Mouse (Mus musculus) forebrain, embryonic 13.5 days (tissue): ENCODE results near the gene Pnma5. TPM values are rescaled to one million over a fixed set of nuclear protein-coding genes. Genes with fewer than 3 reads are reported as not detected.
A peak's percentile ranks its signal among the peaks of the same experiment; 100 is the strongest.
"Not testable (repeated sequence)": the region's sequence is repeated elsewhere in the genome, so short reads cannot be mapped to it uniquely, and the experiment has no call there.

Experiments
- ATAC-seq: fragments of 200-750 bp; cut with Nextera tagmentation; 2 replicates; pipeline ENCODE4 v1.8.0; 2017
- H3K27ac ChIP-seq: fragments of 300-500 bp; sonication (generic); 2 replicates; pipeline ENCODE4 v1.5.1; 2015; ENCODE audit warnings: inconsistent platforms, mild to moderate bottlenecking, moderate library complexity
- H3K27me3 ChIP-seq: fragments of 300-500 bp; sonication (generic); 2 replicates; pipeline ENCODE4 v1.6.1; 2015; ENCODE audit warnings: mild to moderate bottlenecking, inconsistent platforms
- H3K36me3 ChIP-seq: fragments of 300-500 bp; sonication (generic); 2 replicates; pipeline ENCODE4 v1.6.1; 2015; ENCODE audit warnings: mild to moderate bottlenecking, inconsistent platforms; ENCODE audit not compliant: poor library complexity, severe bottlenecking
- H3K4me1 ChIP-seq: fragments of 300-500 bp; sonication (generic); 2 replicates; pipeline ENCODE4 v1.6.1; 2015; ENCODE audit warnings: inconsistent platforms
- H3K4me2 ChIP-seq: fragments of 300-500 bp; sonication (generic); 2 replicates; pipeline ENCODE4 v1.6.1; 2015; ENCODE audit warnings: inconsistent platforms, mild to moderate bottlenecking, moderate library complexity
- H3K4me3 ChIP-seq: fragments of 300-500 bp; sonication (generic); 2 replicates; pipeline ENCODE4 v1.5.1; 2015; ENCODE audit warnings: mild to moderate bottlenecking, inconsistent platforms
- H3K9ac ChIP-seq: fragments of 300-500 bp; sonication (generic); 2 replicates; pipeline ENCODE4 v1.6.1; 2015; ENCODE audit warnings: mild to moderate bottlenecking, inconsistent platforms
- H3K9me3 ChIP-seq: fragments of 300-500 bp; sonication (generic); replicated peaks from 2 replicates; pipeline ENCODE4 v1.6.1; 2016; ENCODE audit warnings: inconsistent platforms
- WGBS: fragments of 180-500 bp; shearing (Covaris S2); methylation state at CpG from one replicate; pipeline ENCODE4 v1.1.7; 2015; 5-methylcytosine and 5-hydroxymethylcytosine counted together
- polyA plus RNA-seq: library from polyadenylated mRNA; unstranded; fragments of >200 nt; fragmentation: Nextera tagmentation; extraction: Ambion mirVana; gene quantifications from 2 replicates; pipeline ENCODE4 v1.2.1, GENCODE M21; 2015

Pnma5 gene
- not detected in 2 replicates for polyA plus RNA-seq

DNA sequence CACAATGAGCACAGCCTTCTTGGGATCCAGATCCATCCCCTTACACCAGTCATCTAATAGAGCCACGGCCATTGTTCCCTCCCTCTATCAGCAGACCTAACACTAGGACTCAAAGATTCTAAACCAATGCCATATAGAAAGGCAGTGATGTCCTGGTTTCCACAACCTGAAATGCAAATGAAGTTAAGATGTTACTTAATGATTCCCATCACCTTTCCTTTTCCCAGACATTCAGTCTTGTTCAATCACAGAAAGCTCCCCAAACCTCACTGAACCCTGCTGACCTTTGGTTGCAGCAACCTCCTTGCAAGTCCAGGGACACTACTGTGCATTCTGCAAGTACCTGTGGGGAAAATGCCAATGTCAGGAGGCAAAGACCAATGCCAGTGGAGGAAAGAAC, at the start of gene Pnma5:
Gene Pnma5 (minus strand): TSS at position 101 of the 400 bp plus-strand sequence.
- Histone ChIP-seq H3K4me3 (no peak within 1 kb of the TSS), H3K4me1 (no peaks in the 10 kb centered on the region), H3K9ac (no peak within 1 kb of the TSS), H3K27ac (no peak within 1 kb of the TSS), H3K9me3 (no peaks in the 10 kb centered on the region), H3K4me2 (no peak within 1 kb of the TSS), H3K27me3 (no peaks in the 10 kb centered on the region), H3K36me3 (no peaks in the 10 kb centered on the region)
- WGBS, result 79% methylated on average over 1 of the region's 1 CpGs
- no peak for ATAC-seq

DNA sequence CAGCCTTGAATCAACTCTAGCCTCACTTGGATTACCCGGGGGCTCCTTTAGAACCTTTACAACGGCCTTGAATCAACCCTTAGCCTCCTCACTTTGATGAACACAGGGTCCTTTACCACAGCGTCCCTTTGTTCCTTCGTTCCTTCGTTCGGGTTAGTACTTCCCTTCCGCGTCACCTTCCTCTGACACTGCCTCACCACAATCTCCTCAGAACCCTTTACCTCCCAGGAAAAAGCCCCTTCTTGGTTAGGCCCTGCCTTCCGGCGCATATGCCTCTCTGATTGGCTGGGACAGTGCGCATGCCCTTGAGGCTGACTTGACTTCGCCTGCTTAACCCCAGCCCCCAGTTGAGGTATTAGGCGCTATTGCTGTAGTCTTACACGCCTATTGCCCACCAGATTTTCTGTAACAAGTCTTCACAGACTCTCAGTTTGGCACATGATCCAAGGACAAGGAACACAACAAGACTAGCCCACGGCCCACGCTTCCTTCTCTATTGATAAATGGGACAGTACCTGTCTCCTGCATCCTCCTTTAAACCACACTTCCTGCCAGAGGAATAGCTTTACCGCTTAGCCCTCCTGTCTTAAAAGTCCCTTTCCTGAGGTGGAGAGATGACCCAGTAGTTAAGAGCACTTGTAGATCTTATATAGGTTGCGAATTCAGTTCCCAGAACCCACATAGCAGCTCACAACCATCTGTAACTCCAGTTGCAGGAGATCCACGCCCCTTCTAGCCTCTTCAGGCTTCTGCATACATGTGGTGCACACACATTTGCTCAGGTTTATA, 45.6 kb upstream of the Pnma5 start, which contains the start of gene Xlr4a:
Gene Xlr4a (minus strand): TSS at position 212 of the 789 bp plus-strand sequence.
- H3K27me3 ChIP-seq, H3K9ac ChIP-seq, H3K27ac ChIP-seq, H3K4me3 ChIP-seq, H3K36me3 ChIP-seq, H3K4me1 ChIP-seq, ATAC-seq, H3K4me2 ChIP-seq, H3K9me3 ChIP-seq: not testable (repeated sequence)
- WGBS, result 86% methylated on average over 19 of the region's 19 CpGs

DNA sequence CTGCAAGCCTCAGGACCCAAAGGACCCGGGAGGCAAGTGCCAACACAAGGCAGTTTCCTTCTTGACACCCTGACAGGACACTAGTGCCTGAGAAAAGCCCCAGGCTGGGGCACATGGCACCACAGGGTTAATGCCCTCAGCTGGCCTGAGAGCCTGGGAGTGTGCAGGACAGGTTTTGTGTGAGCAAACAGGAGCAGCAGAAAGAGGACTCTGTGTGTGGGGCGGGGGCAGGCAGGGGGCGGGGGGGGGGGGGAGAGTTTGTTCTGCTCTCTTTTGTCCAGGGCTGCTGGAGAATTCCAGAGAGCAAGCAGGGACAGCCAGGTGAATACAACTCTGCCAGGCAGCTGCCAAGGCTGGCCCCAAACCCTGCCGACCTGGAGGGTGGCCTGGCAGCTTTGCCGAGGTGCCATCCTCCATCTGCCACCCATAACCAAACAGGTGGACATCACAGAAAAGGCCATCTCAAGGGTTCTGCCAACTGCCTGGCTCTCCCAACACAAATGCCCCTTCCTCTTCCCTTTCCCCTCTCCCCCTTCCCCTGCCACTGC, 29.9 kb upstream of the Pnma5 start:
- WGBS, result no CpG with 5 or more reads among the region's 5 CpGs
- H3K4me2 ChIP-seq, H3K9ac ChIP-seq, H3K27me3 ChIP-seq, H3K4me3 ChIP-seq, H3K36me3 ChIP-seq, ATAC-seq, H3K27ac ChIP-seq, H3K9me3 ChIP-seq, H3K4me1 ChIP-seq: not testable (repeated sequence)

- H3K27ac ChIP-seq, result no peak within 1 kb of the TSS
- peak within 1 kb of the TSS; percentile 60 for H3K4me2 ChIP-seq
- peak; percentile 76 for ATAC-seq
Measured at GRCm38 (mm10) chrX:73064415-73064793, 27.5 kb upstream of the Pnma5 start, which contains the start of gene Pnma3. Gene Pnma3 (plus strand): TSS chrX:73064787.

GRCm38 (mm10) chrX:73063512-73064414, 26.9 kb upstream of the Pnma5 start:
- ATAC-seq, result peak; percentile 88
- H3K9ac ChIP-seq, result peak overlapping the region; percentile 61
- H3K9me3 ChIP-seq, result no peaks in the 10 kb centered on the region
- 0 out of 2 replicates have a peak, but pooled peaks cover 3% of the 10 kb centered on the region for H3K4me1 ChIP-seq
- H3K27me3 ChIP-seq, result 0 out of 2 replicates have a peak, but pooled peaks cover 2% of the 10 kb centered on the region
- H3K4me3 ChIP-seq, result peak overlapping the region; percentile 37
- peak overlapping the region; percentile 60 for H3K4me2 ChIP-seq
- no peaks in the 10 kb centered on the region for H3K36me3 ChIP-seq
- no peak overlapping the region for H3K27ac ChIP-seq
- 27% methylated on average over 24 of the region's 24 CpGs for WGBS

More at GRCm38 (mm10) chrX:73064415-73064793, 27.5 kb upstream of the Pnma5 start, which contains the start of gene Pnma3:
- 0 out of 2 replicates have a peak, but pooled peaks cover 3% of the 10 kb centered on the region for H3K4me1 ChIP-seq
- 24% methylated on average over 7 of the region's 7 CpGs for WGBS
- H3K36me3 ChIP-seq, result no peaks in the 10 kb centered on the region
- H3K9me3 ChIP-seq, result no peaks in the 10 kb centered on the region
- H3K9ac ChIP-seq, result peak within 1 kb of the TSS; percentile 61
- H3K4me3 ChIP-seq, result peak within 1 kb of the TSS; percentile 37
- 0 out of 2 replicates have a peak, but pooled peaks cover 2% of the 10 kb centered on the region for H3K27me3 ChIP-seq

GRCm38 (mm10) chrX:73062323-73062722, 25.4 kb upstream of the Pnma5 start:
- 52% methylated on average over 5 of the region's 5 CpGs for WGBS
- ATAC-seq, result no peak
- H3K36me3 ChIP-seq, result no peaks in the 10 kb centered on the region
- no peak overlapping the region for H3K9ac ChIP-seq
- H3K9me3 ChIP-seq, result no peaks in the 10 kb centered on the region
- 0 out of 2 replicates have a peak, but pooled peaks cover 2% of the 10 kb centered on the region for H3K27me3 ChIP-seq
- H3K4me3 ChIP-seq, result no peak overlapping the region
- H3K27ac ChIP-seq, result no peak overlapping the region
- H3K4me2 ChIP-seq, result no peak overlapping the region
- 0 out of 2 replicates have a peak, but pooled peaks cover 3% of the 10 kb centered on the region for H3K4me1 ChIP-seq

- H3K4me2 ChIP-seq, result no peak overlapping the region
Measured at GRCm38 (mm10) chrX:73061528-73061927, 24.6 kb upstream of the Pnma5 start.

GRCm38 (mm10) chrX:73053860-73054563, 17.1 kb upstream of the Pnma5 start:
- no peaks in the 10 kb centered on the region for H3K27me3 ChIP-seq
- no peak overlapping the region for H3K9ac ChIP-seq
- 12% methylated on average over 14 of the region's 14 CpGs for WGBS
- no peak overlapping the region for H3K27ac ChIP-seq
- H3K4me2 ChIP-seq, result peak overlapping the region; percentile 28
- H3K4me3 ChIP-seq, result no peak overlapping the region
- no peaks in the 10 kb centered on the region for H3K9me3 ChIP-seq
- no peaks in the 10 kb centered on the region for H3K36me3 ChIP-seq
- peak; percentile 98 for ATAC-seq
- H3K4me1 ChIP-seq, result no peaks in the 10 kb centered on the region

More at GRCm38 (mm10) chrX:73061528-73061927, 24.6 kb upstream of the Pnma5 start:
- 74% methylated on average over 1 of the region's 1 CpGs for WGBS
- H3K4me3 ChIP-seq, result no peak overlapping the region
- H3K36me3 ChIP-seq, result no peaks in the 10 kb centered on the region
- ATAC-seq, result no peak
- H3K9ac ChIP-seq, result no peak overlapping the region
- H3K9me3 ChIP-seq, result no peaks in the 10 kb centered on the region
- no peak overlapping the region for H3K27ac ChIP-seq
- 0 out of 2 replicates have a peak, but pooled peaks cover 2% of the 10 kb centered on the region for H3K27me3 ChIP-seq
- H3K4me1 ChIP-seq, result 0 out of 2 replicates have a peak, but pooled peaks cover 3% of the 10 kb centered on the region

DNA sequence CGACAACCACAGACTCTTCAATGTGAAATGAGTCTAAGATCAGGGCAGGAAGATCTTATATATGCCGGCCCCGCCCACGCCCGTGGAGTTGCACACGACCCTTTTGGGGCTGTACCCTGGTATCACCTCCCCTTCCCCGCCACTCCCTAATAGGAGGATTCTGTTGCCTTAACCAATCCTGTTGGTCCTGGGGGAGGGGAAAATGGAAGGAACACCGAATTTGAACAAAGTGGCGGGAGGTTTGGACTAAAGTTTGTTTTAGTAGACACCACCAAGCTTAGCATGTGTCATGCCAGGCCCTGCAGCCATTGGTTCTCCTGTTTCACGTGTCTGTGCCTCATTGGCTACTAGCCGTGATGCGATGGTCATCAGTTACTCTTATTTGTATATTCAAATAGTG, 2.8 kb upstream of the Pnma5 start:
- Histone ChIP-seq H3K36me3 (no peaks in the 10 kb centered on the region), H3K4me1 (no peaks in the 10 kb centered on the region), H3K4me2 (no peak overlapping the region), H3K9me3 (no peaks in the 10 kb centered on the region), H3K4me3 (no peak overlapping the region), H3K27ac (no peak overlapping the region), H3K9ac (no peak overlapping the region), H3K27me3 (no peaks in the 10 kb centered on the region)
- ATAC-seq, result no peak
- 91% methylated on average over 12 of the region's 12 CpGs for WGBS

DNA sequence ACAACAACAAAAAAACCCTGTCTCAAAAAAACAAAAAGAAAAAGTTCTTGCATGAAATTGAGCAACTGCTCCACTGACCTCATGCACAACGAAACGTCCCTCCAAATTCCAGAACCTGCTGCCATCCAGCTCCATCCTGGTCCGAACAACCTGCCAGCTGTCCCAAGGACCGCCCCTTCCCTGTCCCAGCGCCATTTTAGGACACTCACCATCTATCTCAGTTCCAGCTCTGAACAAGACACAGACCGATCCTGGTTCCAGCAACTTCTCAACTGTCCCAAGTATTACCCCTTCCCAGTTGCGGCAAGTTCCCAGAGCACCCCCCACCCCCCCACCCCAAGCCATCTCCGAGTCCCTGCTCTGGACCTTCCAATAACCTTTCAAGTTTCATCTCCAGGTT, 1.9 kb upstream of the Pnma5 start:
- H3K27ac ChIP-seq, result no peak overlapping the region
- ATAC-seq, result no peak
- 81% methylated on average over 8 of the region's 8 CpGs for WGBS

GRCm38 (mm10) chrX:73012846-73013245, 24.1 kb downstream of the Pnma5 start:
- no peak overlapping the region for H3K4me2 ChIP-seq
- no peak overlapping the region for H3K4me3 ChIP-seq
- no peaks in the 10 kb centered on the region for H3K4me1 ChIP-seq
- H3K9me3 ChIP-seq, result no peaks in the 10 kb centered on the region
- 69% methylated on average over 4 of the region's 4 CpGs for WGBS
- no peak overlapping the region for H3K27ac ChIP-seq
- ATAC-seq, result no peak
- no peak overlapping the region for H3K9ac ChIP-seq
- no peaks in the 10 kb centered on the region for H3K36me3 ChIP-seq
- H3K27me3 ChIP-seq, result no peaks in the 10 kb centered on the region

More for the DNA sequence above, 1.9 kb upstream of the Pnma5 start:
- no peaks in the 10 kb centered on the region for H3K27me3 ChIP-seq
- H3K9ac ChIP-seq, result no peak overlapping the region
- no peaks in the 10 kb centered on the region for H3K4me1 ChIP-seq
- H3K4me3 ChIP-seq, result no peak overlapping the region
- no peak overlapping the region for H3K4me2 ChIP-seq
- H3K36me3 ChIP-seq, result no peaks in the 10 kb centered on the region
- no peaks in the 10 kb centered on the region for H3K9me3 ChIP-seq
